Mouse (Mus musculus) adrenal gland, adult 2 months (tissue): ENCODE data around the gene Mybphl. TPM values are rescaled to one million over a fixed set of nuclear protein-coding genes. Genes with fewer than 3 reads are reported as not detected.

Experiments
- DNase-seq: peaks from one replicate; pipeline ENCODE4 v3.0.0; 2021
- long read RNA-seq: library from polyadenylated mRNA; stranded (forward); transcript quantifications from one replicate; pipeline ENCODE4 v2.0.0, GENCODE M21; 2021
- polyA plus RNA-seq: library from polyadenylated mRNA; depleted of rRNA; stranded (reverse); fragments of >200 nt; gene quantifications from 2 replicates; pipeline ENCODE4 v1.2.3, GENCODE M21; 2012; rRNA removed
- total RNA-seq, 2 experiments: library from RNA; stranded (reverse); gene quantifications; 2 replicates each; pipeline ENCODE4 v1.2.3; 2021

Mybphl gene
- total RNA-seq (not detected), polyA plus RNA-seq (not detected in 2 replicates)
- long read RNA-seq = 0 reads

- no peak for DNase-seq
Observed at GRCm38 (mm10) chr3:108364270-108364995, at the start of gene Mybphl. Mybphl (plus strand) TSS chr3:108364911.

- DNase-seq = no peak
Observed at GRCm38 (mm10) chr3:108318517-108318916, 46.2 kb upstream of the Mybphl start.

- no peak for DNase-seq
Observed at GRCm38 (mm10) chr3:108321671-108322070, 43.0 kb upstream of the Mybphl start.

GRCm38 (mm10) chr3:108322136-108322535, 42.6 kb upstream of the Mybphl start:
- no peak for DNase-seq

GRCm38 (mm10) chr3:108322962-108323361, 41.7 kb upstream of the Mybphl start:
- no peak for DNase-seq

GRCm38 (mm10) chr3:108324837-108325236, 39.9 kb upstream of the Mybphl start:
- no peak for DNase-seq

GRCm38 (mm10) chr3:108325521-108325920, 39.2 kb upstream of the Mybphl start:
- no peak for DNase-seq

- DNase-seq = no peak
Observed at GRCm38 (mm10) chr3:108327275-108327674, 37.4 kb upstream of the Mybphl start.

- no peak for DNase-seq
Observed at GRCm38 (mm10) chr3:108327916-108328315, 36.8 kb upstream of the Mybphl start.

GRCm38 (mm10) chr3:108328441-108328841, 36.3 kb upstream of the Mybphl start:
- peak; percentile 77 for DNase-seq

GRCm38 (mm10) chr3:108330812-108331211, 33.9 kb upstream of the Mybphl start:
- no peak for DNase-seq

- DNase-seq = no peak
Observed at GRCm38 (mm10) chr3:108336878-108337277, 27.8 kb upstream of the Mybphl start.

- DNase-seq = no peak
Observed at GRCm38 (mm10) chr3:108341040-108341439, 23.7 kb upstream of the Mybphl start.

- no peak for DNase-seq
Observed at GRCm38 (mm10) chr3:108342185-108342584, 22.5 kb upstream of the Mybphl start.

- no peak for DNase-seq
Observed at GRCm38 (mm10) chr3:108345855-108346254, 18.9 kb upstream of the Mybphl start.

GRCm38 (mm10) chr3:108348376-108348775, 16.3 kb upstream of the Mybphl start:
- no peak for DNase-seq

- no peak for DNase-seq
Observed at GRCm38 (mm10) chr3:108355245-108355644, 9.5 kb upstream of the Mybphl start.

GRCm38 (mm10) chr3:108357051-108357450, 7.7 kb upstream of the Mybphl start:
- no peak for DNase-seq

- DNase-seq = no peak
Observed at GRCm38 (mm10) chr3:108358445-108358844, 6.3 kb upstream of the Mybphl start.

GRCm38 (mm10) chr3:108360894-108361293, 3.8 kb upstream of the Mybphl start:
- no peak for DNase-seq

GRCm38 (mm10) chr3:108363626-108364025, 1.1 kb upstream of the Mybphl start:
- no peak for DNase-seq

- no peak for DNase-seq
Observed at GRCm38 (mm10) chr3:108367173-108367572, 2.5 kb downstream of the Mybphl start.

- no peak for DNase-seq
Observed at GRCm38 (mm10) chr3:108367828-108368227, 3.1 kb downstream of the Mybphl start.

GRCm38 (mm10) chr3:108368721-108369120, 4.0 kb downstream of the Mybphl start:
- DNase-seq = no peak
